Mouse (Mus musculus): ENCODE measurements around the gene Ints5.

The Ints5 gene

DNA sequence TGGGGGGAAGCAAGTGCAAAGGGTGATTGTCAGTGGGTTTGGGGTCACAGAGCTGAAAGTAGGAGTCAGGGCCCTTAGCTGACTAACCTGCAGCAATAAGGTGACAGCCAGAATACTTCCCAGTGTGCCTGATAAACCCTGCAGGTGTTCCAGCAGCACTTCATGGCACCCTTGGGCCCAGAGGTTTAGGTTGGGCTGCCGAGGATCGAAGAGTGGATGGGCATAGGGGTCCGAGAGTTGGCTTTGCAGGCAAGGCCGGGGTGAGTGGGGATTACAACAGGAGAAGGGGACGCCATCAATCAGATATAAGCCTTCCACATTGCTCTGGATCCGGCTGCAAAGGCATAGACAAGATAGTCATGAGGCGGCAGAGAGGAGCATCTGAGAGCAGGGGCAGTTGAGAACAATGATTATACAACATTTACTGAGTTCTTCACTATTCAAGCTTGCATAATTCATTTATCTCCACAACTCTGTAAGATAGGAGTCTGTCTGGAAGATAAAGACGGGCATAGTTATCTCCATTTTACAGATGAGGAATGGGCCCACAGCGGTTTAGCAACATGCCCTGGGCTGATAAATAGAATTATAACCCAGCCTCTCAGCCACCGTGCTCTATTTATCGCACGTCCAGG is 35.2 kb downstream of the Ints5 start:
- DNase-seq (ENCODE audit: extremely low read depth, insufficient read length, low spot score): no peak

GRCm38 (mm10) chr19:8928689-8929223 is 36.0 kb downstream of the Ints5 start:
- no peak for DNase-seq (ENCODE audit: extremely low read depth, insufficient read length, low spot score)

GRCm38 (mm10) chr19:8929224-8930088 is 36.7 kb downstream of the Ints5 start, which contains the start of the genes Rom1 and Eml3:
Gene Rom1, minus strand, starts transcription at chr19:8929356.
Gene Eml3, plus strand, starts transcription at chr19:8929552.
- DNase-seq (ENCODE audit: extremely low read depth, insufficient read length, low spot score): peak; percentile 92

- no peak for DNase-seq (ENCODE audit: extremely low read depth, insufficient read length, low spot score)
Measured at GRCm38 (mm10) chr19:8930117-8930516, 37.3 kb downstream of the Ints5 start.

DNA sequence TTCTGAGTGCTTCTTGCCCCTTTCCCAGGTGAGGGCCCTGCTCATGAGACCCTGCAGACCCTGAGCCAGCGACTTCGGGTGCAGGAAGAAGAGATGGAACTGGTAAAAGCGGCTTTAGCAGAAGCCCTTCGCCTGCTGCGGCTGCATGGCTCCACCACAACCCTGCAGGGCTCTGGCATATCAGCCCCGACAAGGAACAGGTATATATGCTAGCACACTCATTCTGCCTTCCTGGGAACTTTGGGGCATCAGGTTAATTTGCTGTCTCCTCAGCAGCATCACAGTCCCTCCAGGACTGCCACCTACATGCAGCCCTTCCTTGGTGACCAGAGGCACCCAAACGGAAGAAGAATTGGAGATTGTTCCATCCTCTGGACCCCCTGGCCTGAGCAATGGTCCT is 38.0 kb downstream of the Ints5 start:
- no peak for DNase-seq (ENCODE audit: extremely low read depth, insufficient read length, low spot score)

- DNase-seq (ENCODE audit: extremely low read depth, insufficient read length, low spot score): no peak
Measured at GRCm38 (mm10) chr19:8936736-8937135, 43.9 kb downstream of the Ints5 start.

DNA sequence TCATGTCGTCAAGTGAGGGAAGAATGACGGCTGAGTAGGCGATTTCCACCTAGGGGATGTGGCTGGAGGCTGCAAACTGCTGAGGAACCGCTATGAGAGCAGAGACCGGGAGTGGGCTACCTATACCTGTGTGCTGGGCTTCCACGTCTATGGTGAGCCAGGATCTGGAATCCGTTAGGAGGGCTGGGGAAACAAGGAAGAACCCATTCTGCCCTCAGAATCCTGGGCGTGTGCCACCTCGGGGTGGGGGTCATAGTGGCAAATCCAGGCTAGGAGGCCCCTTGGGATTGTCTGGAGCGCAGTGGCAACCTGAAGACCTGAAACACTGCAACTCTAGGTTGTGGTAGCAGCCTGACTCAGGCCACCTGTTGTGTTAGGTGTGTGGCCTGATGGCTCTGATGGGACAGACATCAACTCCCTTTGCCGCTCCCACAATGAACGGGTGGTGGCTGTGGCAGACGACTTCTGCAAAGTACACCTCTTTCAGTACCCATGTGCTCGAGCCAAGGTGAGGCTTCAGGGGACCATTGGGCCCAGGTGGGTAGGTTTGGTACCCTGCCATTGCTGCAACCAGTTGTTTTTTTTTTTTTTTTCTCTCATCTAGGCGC is 47.8 kb downstream of the Ints5 start:
- no peak for DNase-seq (ENCODE audit: extremely low read depth, insufficient read length, low spot score)

- DNase-seq (ENCODE audit: extremely low read depth, insufficient read length, low spot score): no peak
Measured at GRCm38 (mm10) chr19:8941136-8941514, 48.3 kb downstream of the Ints5 start.

GRCm38 (mm10) chr19:8941515-8942217 is 48.9 kb downstream of the Ints5 start, which contains the start of gene Mta2:
Gene Mta2, plus strand, starts transcription at chr19:8941875.
- peak; percentile 98 for DNase-seq (ENCODE audit: extremely low read depth, insufficient read length, low spot score)

DNA sequence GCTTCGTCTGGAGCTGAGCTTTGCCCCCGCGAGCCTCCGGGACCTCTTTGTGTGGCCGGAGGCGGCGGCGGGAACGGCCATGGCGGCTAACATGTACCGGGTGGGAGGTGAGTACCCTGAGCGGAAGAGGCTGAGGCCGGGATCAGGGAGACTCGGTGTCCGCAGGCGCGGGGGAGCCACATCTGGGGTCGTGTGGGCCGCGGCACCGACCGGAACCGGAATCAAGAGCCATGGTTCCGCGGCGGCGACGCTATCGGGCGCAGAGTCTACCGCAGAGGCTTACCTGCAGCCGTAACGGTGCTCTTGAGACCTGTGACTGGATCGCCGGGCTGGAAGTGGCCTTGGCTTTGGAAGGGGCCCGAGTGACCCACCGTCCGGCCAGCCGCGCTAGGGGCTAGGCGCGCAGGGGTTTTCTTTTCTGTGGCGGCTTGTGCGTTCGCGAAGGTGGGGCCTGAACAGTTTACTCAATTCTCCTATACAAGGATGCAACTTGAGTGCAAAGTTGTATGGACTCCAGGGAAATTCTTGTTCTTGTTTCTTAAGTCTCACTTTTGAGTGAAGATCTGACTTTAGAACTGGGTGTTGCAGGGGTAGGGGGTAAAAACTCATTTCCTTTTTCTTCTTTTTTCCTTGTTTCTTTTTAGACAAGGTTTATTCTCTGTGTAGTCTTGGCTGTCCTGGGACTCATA is 49.6 kb downstream of the Ints5 start:
- peak; percentile 72 for DNase-seq (ENCODE audit: extremely low read depth, insufficient read length, low spot score)

DNA sequence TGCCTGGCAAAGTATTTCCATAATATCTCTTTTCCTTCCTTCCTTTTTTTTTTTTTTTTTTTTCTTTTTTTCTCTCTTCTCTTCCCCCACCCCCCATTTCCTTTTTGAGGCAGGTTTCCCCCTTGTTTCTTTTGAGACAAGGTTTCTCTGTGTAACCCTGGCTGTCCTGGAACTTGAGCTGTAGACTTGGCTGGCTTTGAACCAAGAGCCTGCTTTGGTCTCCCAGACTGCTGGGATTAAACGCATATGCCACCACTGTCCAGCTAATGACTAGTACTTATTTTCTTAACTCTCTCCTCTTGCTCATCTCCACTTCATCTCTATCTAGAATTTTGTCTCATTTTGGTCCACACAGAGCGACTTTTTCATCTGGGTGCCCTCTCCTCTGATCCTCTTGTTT is 50.2 kb downstream of the Ints5 start:
- no peak for DNase-seq (ENCODE audit: extremely low read depth, insufficient read length, low spot score)

DNA sequence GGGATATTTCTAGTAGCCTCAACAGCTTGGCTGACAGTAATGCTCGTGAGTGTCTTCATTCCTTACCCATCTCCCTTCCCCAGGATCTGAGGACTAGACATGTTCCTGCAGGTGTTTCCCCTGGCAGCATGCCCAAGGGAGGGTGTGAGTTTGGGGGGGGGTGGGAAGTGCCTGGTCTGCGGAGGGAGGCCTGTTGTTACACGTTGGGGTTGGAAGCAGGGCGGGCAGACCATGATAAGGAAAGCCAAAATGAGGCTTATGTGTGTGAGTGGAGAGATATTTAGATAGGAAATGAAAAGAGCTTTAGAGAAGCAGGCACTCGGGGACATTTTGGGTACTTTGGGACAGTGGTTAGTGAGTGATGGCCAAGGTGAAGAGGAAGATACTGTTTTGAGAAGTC is 51.3 kb downstream of the Ints5 start:
- no peak for DNase-seq (ENCODE audit: extremely low read depth, insufficient read length, low spot score)

GRCm38 (mm10) chr19:8944750-8945149 is 51.9 kb downstream of the Ints5 start:
- DNase-seq (ENCODE audit: extremely low read depth, insufficient read length, low spot score): no peak

DNA sequence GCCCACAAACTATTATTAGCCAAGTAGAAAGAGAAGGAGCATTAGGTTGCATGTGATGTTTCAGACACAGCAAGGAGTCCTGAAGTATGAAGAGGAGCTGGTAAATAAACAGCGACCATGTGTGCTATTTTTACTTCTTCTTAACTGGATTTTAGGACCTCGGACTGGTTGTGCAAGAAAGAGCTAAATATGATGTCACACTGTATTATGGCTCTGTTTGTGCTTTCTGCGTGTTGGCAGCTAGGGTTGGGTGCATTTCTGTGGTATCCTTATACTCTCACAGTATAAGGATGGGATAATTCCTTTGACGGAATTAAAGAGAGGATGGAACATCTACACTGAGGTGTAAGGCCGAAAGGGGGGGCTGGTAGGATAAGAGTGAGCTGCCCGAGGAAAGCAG is 52.4 kb downstream of the Ints5 start:
- no peak for DNase-seq (ENCODE audit: extremely low read depth, insufficient read length, low spot score)

GRCm38 (mm10) chr19:8946929-8947328 is 54.1 kb downstream of the Ints5 start:
- no peak for DNase-seq (ENCODE audit: extremely low read depth, insufficient read length, low spot score)

Measured in 3134 (cell line).